Comparison of ENCODE assay signal across 8 mouse cellular contexts in genomic region chr11:29129862-29130384, GRCm38 (mm10). TPM values are rescaled to one million over a fixed set of nuclear protein-coding genes. Genes with fewer than 3 reads are reported as not detected.
A peak's percentile ranks its signal among the peaks of the same experiment; 100 is the strongest.
DNase-seq lines count a peak whose midpoint lies in the region; ATAC-seq and TF ChIP-seq lines count a peak whose summit lies in the region.

No protein-coding gene starts in this region.

- TF ChIP-seq CTCF in liver, adult 2 months (IDR thresholded peaks at IDR 0.05; ENCODE audit: low read depth, low read length): no peak

- peak; percentile 8 for DNase-seq in cerebellum, adult 11-12 months
- DNase-seq in cerebellum, adult 11 months: no peak
- DNase-seq in liver, adult 2 months (ENCODE audit: extremely low read depth, low read depth, low spot score): no peak
- no peak for DNase-seq in liver
- peak; percentile 3 for DNase-seq in limb, embryonic 14.5 days (ENCODE audit: low spot score)
- no peak for DNase-seq in layer of hippocampus, postnatal 14 days (ENCODE audit: low spot score in 2 of 2)

- peak overlapping the region; percentile 95 for H3K4me3 ChIP-seq in liver, adult 2 months (ENCODE audit: insufficient read depth, low read depth, low read length)
- peak overlapping the region; percentile 95 for H3K4me3 ChIP-seq in erythroblast, embryonic 14.5 days (replicated peaks)
- H3K4me3 ChIP-seq in limb, embryonic 14.5 days (replicated peaks; ENCODE audit: low read length): peak overlapping the region; percentile 84
- H3K4me3 ChIP-seq in neural tube, embryonic 14.5 days (ENCODE audit: low read depth, low read length): peak overlapping the region; percentile 84

- no peaks in the 10 kb centered on the region; the same call in 1 of the 2 replicates for H3K79me2 ChIP-seq in liver, adult 2 months (ENCODE audit: control insufficient read depth, insufficient read depth, low read length)

- peaks cover 7% of the 10 kb centered on the region for H3K36me3 ChIP-seq in liver, adult 2 months (ENCODE audit: control insufficient read depth, insufficient read depth, low read length)
- H3K36me3 ChIP-seq in erythroblast, embryonic 14.5 days (ENCODE audit: control insufficient read depth): peaks cover 15% of the 10 kb centered on the region
- peaks cover 16% of the 10 kb centered on the region for H3K36me3 ChIP-seq in limb, embryonic 14.5 days (ENCODE audit: control insufficient read depth, insufficient read depth, low read length)
- 0 out of 2 replicates have a peak, but pooled peaks cover 6% of the 10 kb centered on the region for H3K36me3 ChIP-seq in neural tube, embryonic 14.5 days (ENCODE audit: control insufficient read depth, insufficient read depth, low read length)

- no peak overlapping the region for H3K9ac ChIP-seq in liver, adult 2 months (ENCODE audit: low read depth, low read length)
- peak overlapping the region; percentile 86 for H3K9ac ChIP-seq in limb, embryonic 14.5 days (ENCODE audit: low read depth, low read length, severe bottlenecking)
- H3K9ac ChIP-seq in neural tube, embryonic 14.5 days (replicated peaks; ENCODE audit: low read depth, low read length): no peak overlapping the region; the same call in 1 of the 2 replicates

- no peak overlapping the region for H3K27ac ChIP-seq in liver, adult 2 months (replicated peaks; ENCODE audit: insufficient read depth, low read depth, low read length)
- no peak overlapping the region for H3K27ac ChIP-seq in limb, embryonic 14.5 days (replicated peaks; ENCODE audit: low read depth, low read length)
- H3K27ac ChIP-seq in neural tube, embryonic 14.5 days (ENCODE audit: low read depth, low read length): no peak overlapping the region

- TF ChIP-seq POLR2A in liver, adult 2 months (IDR thresholded peaks at IDR 0.05; ENCODE audit: extremely low read depth, insufficient read depth, low read length): no peak
- no peak for TF ChIP-seq POLR2A in limb, embryonic 14.5 days (IDR thresholded peaks at IDR 0.05; ENCODE audit: borderline replicate concordance, extremely low read depth, insufficient read depth, insufficient read length)

- H3K4me1 ChIP-seq in liver, adult 2 months (ENCODE audit: control insufficient read depth, insufficient read depth, low read length): 0 out of 2 replicates have a peak, but pooled peaks cover 1% of the 10 kb centered on the region
- H3K4me1 ChIP-seq in erythroblast, embryonic 14.5 days (ENCODE audit: control insufficient read depth): peaks cover 10% of the 10 kb centered on the region
- H3K4me1 ChIP-seq in limb, embryonic 14.5 days (ENCODE audit: control insufficient read depth, insufficient read depth, low read length): peaks cover 3% of the 10 kb centered on the region; the same call in 1 of the 2 replicates
- H3K4me1 ChIP-seq in neural tube, embryonic 14.5 days (ENCODE audit: control insufficient read depth, insufficient read depth, low read length): peaks cover 4% of the 10 kb centered on the region

- H3K27me3 ChIP-seq in liver, adult 2 months (ENCODE audit: control insufficient read depth, insufficient read depth, low read length): no peaks in the 10 kb centered on the region
- no peaks in the 10 kb centered on the region for H3K27me3 ChIP-seq in erythroblast, embryonic 14.5 days (ENCODE audit: control insufficient read depth)
- no peaks in the 10 kb centered on the region for H3K27me3 ChIP-seq in limb, embryonic 14.5 days (ENCODE audit: control insufficient read depth, insufficient read depth, low read length)
- H3K27me3 ChIP-seq in neural tube, embryonic 14.5 days (ENCODE audit: control insufficient read depth, insufficient read depth, low read length): no peaks in the 10 kb centered on the region

- 44% methylated on average over 11 of the region's 11 CpGs for WGBS in liver, adult 2 months
- 61% methylated on average over 11 of the region's 11 CpGs for WGBS in limb, embryonic 14.5 days
- WGBS in neural tube, embryonic 14.5 days: 65% methylated on average over 11 of the region's 11 CpGs

- no peaks in the 10 kb centered on the region for H3K9me3 ChIP-seq in erythroblast, embryonic 14.5 days (ENCODE audit: control insufficient read depth, low read length)
- no peaks in the 10 kb centered on the region for H3K9me3 ChIP-seq in limb, embryonic 14.5 days (ENCODE audit: control insufficient read depth, low read length)
- H3K9me3 ChIP-seq in neural tube, embryonic 14.5 days (ENCODE audit: control insufficient read depth, low read length): no peaks in the 10 kb centered on the region

- peak; percentile 47; the same call in 1 of the 2 replicates for ATAC-seq in limb, embryonic 14.5 days (ENCODE audit: low FRiP score, low read depth)
- ATAC-seq in neural tube, embryonic 14.5 days (ENCODE audit: low read depth): peak; percentile 76

- peak overlapping the region; percentile 58 for H3K4me2 ChIP-seq in limb, embryonic 14.5 days (replicated peaks; ENCODE audit: low read depth, low read length, severe bottlenecking)
- H3K4me2 ChIP-seq in neural tube, embryonic 14.5 days (ENCODE audit: low read depth, low read length): peak overlapping the region; percentile 83

RNA-seq across cellular contexts. Expression of gene Pnpt1, which starts 0.6 kb away (rescaled TPM):
- total RNA-seq in liver, adult 2 months (2014; rRNA removed): 23.5 and 32.0 TPM in 2 replicates
- polyA plus RNA-seq in liver, adult 2 months (2012; rRNA removed): 12.6 and 13.8 TPM in 2 replicates
- 2.6 and 6.5 TPM in 2 replicates for polyA plus RNA-seq in erythroblast, embryonic 14.5 days (2012)
- 24.5 and 32.2 TPM in 2 replicates for polyA plus RNA-seq in limb, embryonic 14.5 days (2012; rRNA removed)
- polyA plus RNA-seq in limb, embryonic 14.5 days (2014; fragmentation: Nextera tagmentation; extraction: Ambion mirVana): 35.8 and 37.4 TPM in 2 replicates
- polyA plus RNA-seq in neural tube, embryonic 14.5 days (2014; fragmentation: Nextera tagmentation; extraction: Ambion mirVana): 28.2 and 28.3 TPM in 2 replicates
- 10 to 100 TPM; 24.2 to 24.9 TPM for total RNA-seq in layer of hippocampus, postnatal 14 days (2021)

RNA-seq across cellular contexts. Expression of gene Ppp4r3b, which starts 42.8 kb away (rescaled TPM):
- total RNA-seq in liver, adult 2 months (2014; rRNA removed): 37.7 and 38.8 TPM in 2 replicates
- 5.1 and 5.7 TPM in 2 replicates for polyA plus RNA-seq in liver, adult 2 months (2012; rRNA removed)
- polyA plus RNA-seq in erythroblast, embryonic 14.5 days (2012): 0.61 and 1.2 TPM in 2 replicates
- 16.2 and 21.0 TPM in 2 replicates for polyA plus RNA-seq in limb, embryonic 14.5 days (2012; rRNA removed)
- 77.8 and 81.2 TPM in 2 replicates for polyA plus RNA-seq in limb, embryonic 14.5 days (2014; fragmentation: Nextera tagmentation; extraction: Ambion mirVana)
- polyA plus RNA-seq in neural tube, embryonic 14.5 days (2014; fragmentation: Nextera tagmentation; extraction: Ambion mirVana): 62.0 and 77.9 TPM in 2 replicates
- total RNA-seq in layer of hippocampus, postnatal 14 days (2021): 10 to 100 TPM; 49.7 to 55.3 TPM

Comparison
In these comparisons a context has a peak if more than half of its experiments do, and no peak if none do; other contexts are left out.
1. DNase-seq: peak in cerebellum, adult 11-12 months (single experiment) and limb, embryonic 14.5 days (single experiment); none in cerebellum, adult 11 months (single experiment), liver, adult 2 months (single experiment), liver (single experiment) and layer of hippocampus, postnatal 14 days (0 of 2).
2. Peak in every context shown above with its lines, with median percentiles within 50 percentile points of each other: H3K4me3 ChIP-seq.